Mouse (Mus musculus) spleen, adult 2 months (tissue): ENCODE results near the gene Prr13. TPM values are rescaled to one million over a fixed set of nuclear protein-coding genes. Genes with fewer than 3 reads are reported as not detected.

ENCODE experiments used
- DNase-seq, 2 experiments: peaks; one replicate each; pipeline versions ENCODE4 v3.0.0 to v3.0.0-alpha.2; 2012 to 2021; ENCODE audit warnings: low spot score in 2 of 2, low read depth in 1 of 2
- H3K27ac ChIP-seq: fragments of 200-500 bp; 2 replicates; pipeline ENCODE4 v1.5.1; 2012; ENCODE audit warnings: low read length, inconsistent platforms; ENCODE audit not compliant: insufficient read depth
- H3K27me3 ChIP-seq: fragments of 200-500 bp; 2 replicates; pipeline ENCODE4 v1.6.1; 2012; ENCODE audit warnings: mild to moderate bottlenecking, moderate library complexity, low read length, inconsistent platforms; ENCODE audit not compliant: control insufficient read depth, insufficient read depth
- H3K36me3 ChIP-seq: fragments of 200-500 bp; 2 replicates; pipeline ENCODE4 v1.6.1; 2012; ENCODE audit warnings: mild to moderate bottlenecking, low read length, inconsistent platforms; ENCODE audit not compliant: control insufficient read depth, insufficient read depth
- H3K4me1 ChIP-seq: fragments of 200-500 bp; 2 replicates; pipeline ENCODE4 v1.6.1; 2011; ENCODE audit warnings: inconsistent platforms; ENCODE audit not compliant: control insufficient read depth, insufficient read depth, insufficient read length
- H3K4me3 ChIP-seq: fragments of 200-500 bp; 2 replicates; pipeline ENCODE4 v1.5.1; 2011; ENCODE audit warnings: mild to moderate bottlenecking, inconsistent platforms; ENCODE audit not compliant: insufficient read depth, insufficient read length; ENCODE audit errors: extremely low read depth
- CTCF ChIP-seq: fragments of 200-500 bp; IDR thresholded peaks from 2 replicates; pipeline ENCODE4 v1.5.1; 2011; ENCODE audit warnings: mild to moderate bottlenecking, inconsistent platforms; ENCODE audit not compliant: insufficient read depth, insufficient read length, insufficient replicate concordance; ENCODE audit errors: extremely low read depth
- POLR2A ChIP-seq: fragments of 200-500 bp; IDR thresholded peaks from 2 replicates; pipeline ENCODE4 v1.6.1; 2011; ENCODE audit warnings: low read depth, low read length, inconsistent platforms
- WGBS: fragments of 180-500 bp; shearing (Covaris S2); methylation state at CpG from one replicate; pipeline ENCODE4 v1.1.7; 2018; 5-methylcytosine and 5-hydroxymethylcytosine counted together
- polyA plus RNA-seq: library from polyadenylated mRNA; depleted of rRNA; stranded (reverse); fragments of >200 nt; gene quantifications from 2 replicates; pipeline ENCODE4 v1.2.3, GENCODE M21; 2012; rRNA removed

The Prr13 gene
- polyA plus RNA-seq, 1 experiment = 170 TPM

GRCm38 (mm10) chr15:102508336-102508735, 49.5 kb downstream of the Prr13 start:
- 90% methylated on average over 3 of the region's 3 CpGs for WGBS

GRCm38 (mm10) chr15:102510110-102510509, 51.3 kb downstream of the Prr13 start:
- Histone ChIP-seq H3K36me3 (peaks cover 1% of the 10 kb centered on the region; the same call in 1 of the 2 replicates), H3K4me3 (peak overlapping the region; percentile 61), H3K27ac (no peak overlapping the region), H3K27me3 (no peaks in the 10 kb centered on the region), H3K4me1 (peaks cover 3% of the 10 kb centered on the region)
- DNase-seq = no peak
- TF ChIP-seq CTCF (no peak), POLR2A (no peak)
- WGBS = 31% methylated on average over 9 of the region's 9 CpGs

More at GRCm38 (mm10) chr15:102508336-102508735, 49.5 kb downstream of the Prr13 start:
- Histone ChIP-seq H3K4me1 (peaks cover 3% of the 10 kb centered on the region), H3K27me3 (no peaks in the 10 kb centered on the region), H3K27ac (no peak overlapping the region), H3K36me3 (peaks cover 11% of the 10 kb centered on the region), H3K4me3 (no peak overlapping the region)
- TF ChIP-seq POLR2A (no peak), CTCF (no peak)
- no peak for DNase-seq

GRCm38 (mm10) chr15:102510590-102511284, 51.9 kb downstream of the Prr13 start:
- Histone ChIP-seq H3K4me3 (peak overlapping the region; percentile 61), H3K27me3 (no peaks in the 10 kb centered on the region), H3K4me1 (peaks cover 3% of the 10 kb centered on the region), H3K27ac (no peak overlapping the region), H3K36me3 (no peaks in the 10 kb centered on the region)
- DNase-seq = peak; percentile 50 to 75
- WGBS = 4% methylated on average over 34 of the region's 34 CpGs
- TF ChIP-seq POLR2A = no peak

- no peak for TF ChIP-seq CTCF
- no peak for TF ChIP-seq POLR2A
- H3K27ac ChIP-seq = no peak overlapping the region
- H3K4me1 ChIP-seq = peaks cover 3% of the 10 kb centered on the region
- no peaks in the 10 kb centered on the region for H3K36me3 ChIP-seq
- DNase-seq = no peak
- no peaks in the 10 kb centered on the region for H3K27me3 ChIP-seq
- WGBS = 57% methylated on average over 6 of the region's 6 CpGs
- no peak overlapping the region for H3K4me3 ChIP-seq
Measured at GRCm38 (mm10) chr15:102511285-102511833, 52.5 kb downstream of the Prr13 start.

GRCm38 (mm10) chr15:102512010-102512409, 53.2 kb downstream of the Prr13 start:
- Histone ChIP-seq H3K4me3 (no peak overlapping the region), H3K36me3 (no peaks in the 10 kb centered on the region), H3K27me3 (no peaks in the 10 kb centered on the region), H3K27ac (no peak overlapping the region), H3K4me1 (peaks cover 3% of the 10 kb centered on the region)
- TF ChIP-seq POLR2A = no peak
- TF ChIP-seq CTCF = no peak
- DNase-seq = no peak
- 84% methylated on average over 5 of the region's 5 CpGs for WGBS

Other genes with a start within 250 kb of the Prr13 start
- gene Itgb7, start 227.1 kb upstream of the Prr13 start, polyA plus RNA-seq = 127 and 143 TPM in 2 replicates
- gene Rarg, start 201.5 kb upstream of the Prr13 start, polyA plus RNA-seq = 21.1 and 27.5 TPM in 2 replicates
- 0.05 TPM in 1 of 2 replicates, not detected in the other for gene Gm9918, start 188.5 kb upstream of the Prr13 start, polyA plus RNA-seq
- gene Mfsd5, start 179.6 kb upstream of the Prr13 start, polyA plus RNA-seq = 57.8 and 79.8 TPM in 2 replicates
- gene Espl1, start 162.8 kb upstream of the Prr13 start, polyA plus RNA-seq = 8.9 and 15.1 TPM in 2 replicates
- gene Pfdn5, start 132.9 kb upstream of the Prr13 start, polyA plus RNA-seq = 51.9 and 63.6 TPM in 2 replicates
- gene Myg1, start 127.3 kb upstream of the Prr13 start, polyA plus RNA-seq = 41.9 and 48.4 TPM in 2 replicates
- 51.9 and 55.8 TPM in 2 replicates for gene Aaas, start 108.3 kb upstream of the Prr13 start, polyA plus RNA-seq
- not detected in 2 replicates for gene Sp7, start 91.8 kb upstream of the Prr13 start, polyA plus RNA-seq
- gene Sp1, start 52.9 kb upstream of the Prr13 start, polyA plus RNA-seq = 19.6 and 22.7 TPM in 2 replicates
- 0.56 and 0.66 TPM in 2 replicates for gene Amhr2, start 13.7 kb upstream of the Prr13 start, polyA plus RNA-seq
- gene Pcbp2, start 11.5 kb downstream of the Prr13 start, polyA plus RNA-seq = 378 and 426 TPM in 2 replicates
- not detected in 2 replicates for gene Gm10337, start 44.7 kb downstream of the Prr13 start, polyA plus RNA-seq
- gene Map3k12, start 58.0 kb downstream of the Prr13 start, polyA plus RNA-seq = 2.1 TPM in 2 replicates
- gene Tarbp2, start 59.2 kb downstream of the Prr13 start, polyA plus RNA-seq = 53.9 and 58.4 TPM in 2 replicates
- gene Npff, start 65.9 kb downstream of the Prr13 start, polyA plus RNA-seq = 6.7 and 8.1 TPM in 2 replicates
- not detected in 2 replicates for gene Gm28047, start 166.0 kb downstream of the Prr13 start, polyA plus RNA-seq
- 70.2 and 71.8 TPM in 2 replicates for gene Atf7, start 166.4 kb downstream of the Prr13 start, polyA plus RNA-seq
- 249 and 253 TPM in 2 replicates for gene Atp5g2, start 213.3 kb downstream of the Prr13 start, polyA plus RNA-seq